8 mouse cellular contexts compared by ENCODE assay signal in the genomic region with DNA sequence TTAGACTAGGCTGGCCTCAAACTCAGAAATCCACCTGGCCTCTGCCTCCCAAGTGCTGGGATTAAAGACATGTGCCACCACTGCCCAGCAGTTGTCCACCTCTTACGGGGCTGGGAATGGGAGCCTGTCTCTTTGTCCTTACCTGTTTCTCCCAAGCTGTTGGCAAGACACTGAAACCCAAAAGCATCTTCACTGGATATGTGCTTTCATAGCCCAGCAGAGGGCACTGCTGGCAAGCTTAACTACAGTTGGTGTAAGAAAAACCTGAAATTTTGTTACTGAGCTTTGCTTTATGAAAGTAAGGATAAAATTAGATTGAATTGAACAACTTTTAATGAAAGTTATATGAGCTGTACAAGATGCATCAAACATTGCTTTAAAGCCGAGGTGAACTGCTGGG. TPM values are rescaled to one million over a fixed set of nuclear protein-coding genes. Genes with fewer than 3 reads are reported as not detected.
DNase-seq lines count a peak whose midpoint lies in the region; ATAC-seq and TF ChIP-seq lines count a peak whose summit lies in the region.

No protein-coding gene starts in this region.

- no peak overlapping the region for H3K4me2 ChIP-seq in kidney, embryonic 15.5 days
- H3K4me2 ChIP-seq in hindbrain, postnatal 0 days (ENCODE audit: low read depth, low read length) = no peak overlapping the region

- H3K9me3 ChIP-seq in kidney, embryonic 15.5 days (replicated peaks) = no peaks in the 10 kb centered on the region
- no peaks in the 10 kb centered on the region for H3K9me3 ChIP-seq in hindbrain, postnatal 0 days (ENCODE audit: low read length)
- H3K9me3 ChIP-seq in limb, embryonic 10.5 days (replicated peaks) = no peaks in the 10 kb centered on the region

- no peak overlapping the region for H3K4me3 ChIP-seq in kidney, adult 2 months (ENCODE audit: insufficient read depth, low read depth, low read length)
- H3K4me3 ChIP-seq in kidney, embryonic 15.5 days (replicated peaks) = no peak overlapping the region
- no peak overlapping the region for H3K4me3 ChIP-seq in hindbrain, postnatal 0 days (ENCODE audit: low read length)
- no peak overlapping the region for H3K4me3 ChIP-seq in limb, embryonic 10.5 days

- H3K27ac ChIP-seq in kidney, adult 2 months (ENCODE audit: insufficient read depth, low read depth, low read length) = no peak overlapping the region
- no peak overlapping the region for H3K27ac ChIP-seq in kidney, embryonic 15.5 days
- no peak overlapping the region for H3K27ac ChIP-seq in hindbrain, postnatal 0 days
- no peak overlapping the region for H3K27ac ChIP-seq in limb, embryonic 10.5 days

- peak; percentile 72 for DNase-seq in kidney, adult 2 months
- peak; percentile 89 for DNase-seq in NIH3T3 (ENCODE audit: low read depth)
- DNase-seq in cerebellum, adult 9-10 months = peak; percentile 65
- peak; percentile 89 for DNase-seq in hindbrain, postnatal 0 days (ENCODE audit: low spot score)
- peak; percentile 52 for DNase-seq in limb, embryonic 10.5 days (ENCODE audit: low spot score)
- peak; percentile 54 for DNase-seq in retina, postnatal 7 days (ENCODE audit: low read depth, low spot score)

- H3K4me1 ChIP-seq in kidney, adult 2 months (ENCODE audit: control insufficient read depth, insufficient read depth, low read length) = peaks cover 9% of the 10 kb centered on the region; the same call in 1 of the 2 replicates
- peaks cover 8% of the 10 kb centered on the region for H3K4me1 ChIP-seq in kidney, embryonic 15.5 days
- no peaks in the 10 kb centered on the region for H3K4me1 ChIP-seq in hindbrain, postnatal 0 days (ENCODE audit: insufficient read depth, low read length)
- peaks cover 7% of the 10 kb centered on the region; the same call in 1 of the 2 replicates for H3K4me1 ChIP-seq in limb, embryonic 10.5 days

- 17% methylated on average over 2 of the region's 2 CpGs for WGBS in kidney, adult 2 months
- WGBS in kidney, embryonic 15.5 days = 26% methylated on average over 2 of the region's 2 CpGs
- 11% methylated on average over 2 of the region's 2 CpGs for WGBS in hindbrain, postnatal 0 days
- WGBS in limb, embryonic 10.5 days = 38% methylated on average over 2 of the region's 2 CpGs

- no peak for ATAC-seq in kidney, embryonic 15.5 days (replicated peaks; ENCODE audit: low FRiP score)
- ATAC-seq in hindbrain, postnatal 0 days = no peak
- ATAC-seq in megakaryocyte, adult 5-6 weeks (ENCODE audit: poor library complexity, severe bottlenecking) = no peak

- no peaks in the 10 kb centered on the region for H3K36me3 ChIP-seq in kidney, adult 2 months (ENCODE audit: control insufficient read depth, insufficient read depth, low read length)
- H3K36me3 ChIP-seq in kidney, embryonic 15.5 days = peaks cover 30% of the 10 kb centered on the region
- H3K36me3 ChIP-seq in hindbrain, postnatal 0 days (ENCODE audit: insufficient read depth, low read length) = peaks cover 15% of the 10 kb centered on the region
- H3K36me3 ChIP-seq in limb, embryonic 10.5 days = peaks cover 36% of the 10 kb centered on the region

- peak; percentile 64 for TF ChIP-seq CTCF in kidney, adult 2 months (conservative IDR thresholded peaks at IDR 0.05; ENCODE audit: insufficient read depth, insufficient read length, low read depth, low read length)
- TF ChIP-seq CTCF in hindbrain, postnatal 0 days (IDR thresholded peaks at IDR 0.05; ENCODE audit: low read depth) = peak; percentile 82

- H3K27me3 ChIP-seq in kidney, adult 2 months (replicated peaks; ENCODE audit: control insufficient read depth, insufficient read depth, low read length) = no peaks in the 10 kb centered on the region
- no peaks in the 10 kb centered on the region for H3K27me3 ChIP-seq in kidney, embryonic 15.5 days
- H3K27me3 ChIP-seq in hindbrain, postnatal 0 days (ENCODE audit: insufficient read depth, low read length) = no peaks in the 10 kb centered on the region
- no peaks in the 10 kb centered on the region for H3K27me3 ChIP-seq in limb, embryonic 10.5 days (ENCODE audit: low read depth, poor library complexity, severe bottlenecking)

- H3K9ac ChIP-seq in kidney, embryonic 15.5 days = no peak overlapping the region
- no peak overlapping the region for H3K9ac ChIP-seq in hindbrain, postnatal 0 days (replicated peaks; ENCODE audit: low read length)

- TF ChIP-seq POLR2A in kidney, adult 2 months (IDR thresholded peaks at IDR 0.05; ENCODE audit: low read depth, low read length) = no peak

RNA-seq across cellular contexts. Expression of a gene that starts 4.5 kb away (rescaled TPM):
- 30.5 and 38.6 TPM in 2 replicates for polyA plus RNA-seq in kidney, adult 2 months (2012; rRNA removed)
- 43.9 and 46.2 TPM in 2 replicates for polyA plus RNA-seq in kidney, embryonic 15.5 days (2015; fragmentation: Nextera tagmentation; extraction: Ambion mirVana)
- 52.1 and 57.5 TPM in 2 replicates for total RNA-seq in hindbrain, postnatal 0 days (2014; rRNA removed)
- 11.3 and 13.1 TPM in 2 replicates for polyA plus RNA-seq in hindbrain, postnatal 0 days (2015; fragmentation: Nextera tagmentation; extraction: Ambion mirVana)
- 65.0 and 70.5 TPM in 2 replicates for polyA plus RNA-seq in limb, embryonic 10.5 days (2016; fragmentation: Nextera tagmentation; extraction: Ambion mirVana)
- total RNA-seq in megakaryocyte, adult 5-6 weeks (2015) = 24.7 and 32.5 TPM in 2 replicates
- total RNA-seq in megakaryocyte, adult 5-6 weeks (2017) = 24.5 and 30.5 TPM in 2 replicates

RNA-seq across cellular contexts. Expression of a gene that starts 13.2 kb away (rescaled TPM):
- 9.8 and 11.4 TPM in 2 replicates for polyA plus RNA-seq in kidney, adult 2 months (2012; rRNA removed)
- polyA plus RNA-seq in kidney, embryonic 15.5 days (2015; fragmentation: Nextera tagmentation; extraction: Ambion mirVana) = 75.7 and 77.7 TPM in 2 replicates
- 17.2 and 31.1 TPM in 2 replicates for total RNA-seq in hindbrain, postnatal 0 days (2014; rRNA removed)
- polyA plus RNA-seq in hindbrain, postnatal 0 days (2015; fragmentation: Nextera tagmentation; extraction: Ambion mirVana) = 35.6 and 36.5 TPM in 2 replicates
- polyA plus RNA-seq in limb, embryonic 10.5 days (2016; fragmentation: Nextera tagmentation; extraction: Ambion mirVana) = 113 and 131 TPM in 2 replicates
- total RNA-seq in megakaryocyte, adult 5-6 weeks (2015) = 15.3 and 17.7 TPM in 2 replicates
- total RNA-seq in megakaryocyte, adult 5-6 weeks (2017) = 24.1 and 25.9 TPM in 2 replicates

RNA-seq across cellular contexts. Expression of a gene that starts 43.8 kb away (rescaled TPM):
- not detected in 2 replicates for polyA plus RNA-seq in kidney, adult 2 months (2012; rRNA removed)
- polyA plus RNA-seq in kidney, embryonic 15.5 days (2015; fragmentation: Nextera tagmentation; extraction: Ambion mirVana) = not detected in 2 replicates
- total RNA-seq in hindbrain, postnatal 0 days (2014; rRNA removed) = not detected in 2 replicates
- 0.16 and 0.24 TPM in 2 replicates for polyA plus RNA-seq in hindbrain, postnatal 0 days (2015; fragmentation: Nextera tagmentation; extraction: Ambion mirVana)
- polyA plus RNA-seq in limb, embryonic 10.5 days (2016; fragmentation: Nextera tagmentation; extraction: Ambion mirVana) = 0.10 TPM in 1 of 2 replicates, not detected in the other
- total RNA-seq in megakaryocyte, adult 5-6 weeks (2015) = not detected in 2 replicates
- total RNA-seq in megakaryocyte, adult 5-6 weeks (2017) = not detected in 2 replicates
